ENCODE assay signal across 13 mouse cellular contexts in the genomic region with DNA sequence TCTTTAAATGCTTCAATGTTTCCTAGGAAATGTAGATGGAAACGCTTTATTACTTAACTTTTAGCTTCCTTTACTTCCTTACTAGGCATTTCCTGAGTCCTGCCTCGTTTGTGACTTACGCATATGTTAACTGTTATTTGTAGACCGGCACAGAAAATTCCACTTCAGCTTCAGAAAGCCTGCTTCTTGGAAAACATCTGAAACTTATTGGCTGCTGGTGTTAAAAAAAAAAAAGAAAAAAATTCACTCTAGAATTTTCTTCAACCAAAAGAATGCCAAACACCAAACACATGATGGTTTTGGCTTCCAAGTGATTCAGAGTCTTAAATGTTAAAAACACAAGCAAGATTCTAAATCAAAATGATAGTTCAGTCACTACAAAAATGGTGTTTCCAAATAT. TPM values are rescaled to one million over a fixed set of nuclear protein-coding genes. Genes with fewer than 3 reads are reported as not detected.
DNase-seq lines count a peak whose midpoint lies in the region; ATAC-seq lines count a peak whose summit lies in the region.
"Had no signal": no experiment of that assay in that cellular context is flagged by ENCODE, and none has a peak within 500 bp of the region (broad histone marks: within the 10 kb centered on the region; RNA-seq: fewer than 3 reads in every experiment).

No protein-coding gene starts in this region.

- no peak for DNase-seq in heart, adult 18-20 months
- no peak for DNase-seq in lung, postnatal 10 days
- no peak for DNase-seq in gastrocnemius, postnatal 36 days
- DNase-seq in cerebellum, adult 11 months, result no peak
- DNase-seq: cerebellum, adult 18-20 months; thymus, postnatal 4 days had no signal

- H3K36me3 ChIP-seq in heart, embryonic 14.5 days (ENCODE audit: control insufficient read depth, insufficient read depth, low read length), result no peaks in the 10 kb centered on the region
- no peaks in the 10 kb centered on the region for H3K36me3 ChIP-seq in lung, embryonic 16.5 days (ENCODE audit: control insufficient read depth, insufficient read depth, low read length)
- H3K36me3 ChIP-seq in intestine, embryonic 15.5 days, result no peaks in the 10 kb centered on the region
- H3K36me3 ChIP-seq in stomach, embryonic 16.5 days (ENCODE audit: control insufficient read depth, insufficient read depth, low read length), result no peaks in the 10 kb centered on the region
- H3K36me3 ChIP-seq: midbrain, embryonic 12.5 days had no signal

- no peak overlapping the region for H3K27ac ChIP-seq in heart, embryonic 14.5 days (replicated peaks in 1 of 2; ENCODE audit: control insufficient read depth in 1 of 2, insufficient read depth in 1 of 2, low read depth in 2 of 2, low read length in 2 of 2)
- H3K27ac ChIP-seq in lung, embryonic 16.5 days (ENCODE audit: low read length), result no peak overlapping the region
- H3K27ac ChIP-seq in intestine, embryonic 15.5 days, result no peak overlapping the region
- no peak overlapping the region for H3K27ac ChIP-seq in stomach, embryonic 16.5 days (ENCODE audit: low read length)
- H3K27ac ChIP-seq: hindbrain, postnatal 0 days; midbrain, embryonic 12.5 days had no signal

- 68% methylated on average over 4 of the region's 4 CpGs for WGBS in heart, embryonic 14.5 days
- 54% methylated on average over 4 of the region's 4 CpGs for WGBS in lung, embryonic 16.5 days
- 57% methylated on average over 4 of the region's 4 CpGs for WGBS in intestine, embryonic 15.5 days
- 63% methylated on average over 4 of the region's 4 CpGs for WGBS in stomach, embryonic 16.5 days

- no peak overlapping the region for H3K4me3 ChIP-seq in heart, embryonic 14.5 days (ENCODE audit: control insufficient read depth in 1 of 2, insufficient read depth in 1 of 2, low read depth in 1 of 2, low read length in 2 of 2)
- H3K4me3 ChIP-seq in lung, embryonic 16.5 days (ENCODE audit: low read length), result peak overlapping the region; percentile 33; the same call in 1 of the 2 replicates
- H3K4me3 ChIP-seq in intestine, embryonic 15.5 days (replicated peaks), result peak overlapping the region; percentile 15
- peak overlapping the region; percentile 39 for H3K4me3 ChIP-seq in stomach, embryonic 16.5 days (replicated peaks; ENCODE audit: low read length)
- H3K4me3 ChIP-seq: midbrain, embryonic 12.5 days had no signal

- H3K4me1 ChIP-seq in heart, embryonic 14.5 days (ENCODE audit: control insufficient read depth in 2 of 2, insufficient read depth in 2 of 2, low read length in 2 of 2), result no peaks in the 10 kb centered on the region; a peak in 1 of 4 replicates
- H3K4me1 ChIP-seq in lung, embryonic 16.5 days (replicated peaks; ENCODE audit: control insufficient read depth, insufficient read depth, low read length), result 0 out of 2 replicates have a peak, but pooled peaks cover 2% of the 10 kb centered on the region
- no peaks in the 10 kb centered on the region for H3K4me1 ChIP-seq in intestine, embryonic 15.5 days (replicated peaks)
- H3K4me1 ChIP-seq in stomach, embryonic 16.5 days (ENCODE audit: control insufficient read depth, insufficient read depth, low read length), result no peaks in the 10 kb centered on the region

- peak overlapping the region; percentile 84; the same call in 1 of the 2 replicates for H3K4me2 ChIP-seq in heart, embryonic 14.5 days (ENCODE audit: low read length)
- H3K4me2 ChIP-seq in lung, embryonic 16.5 days (ENCODE audit: low read depth, low read length), result peak overlapping the region; percentile 54
- H3K4me2 ChIP-seq in intestine, embryonic 15.5 days (replicated peaks), result peak overlapping the region; percentile 47
- peak overlapping the region; percentile 92 for H3K4me2 ChIP-seq in stomach, embryonic 16.5 days (ENCODE audit: low read depth, low read length)
- H3K4me2 ChIP-seq: midbrain, embryonic 12.5 days had no signal

- intact Hi-C loops in gastrocnemius, postnatal 36 days (cut with DNase I), result no loop called here

- ATAC-seq in heart, embryonic 14.5 days (ENCODE audit: insufficient number of reproducible peaks, insufficient read depth, low FRiP score, low read depth), result no peak
- no peak for ATAC-seq in lung, embryonic 16.5 days (ENCODE audit: low read depth)
- no peak for ATAC-seq in intestine, embryonic 15.5 days
- no peak for ATAC-seq in stomach, embryonic 16.5 days (ENCODE audit: insufficient read depth, low FRiP score)
- ATAC-seq: hindbrain, postnatal 0 days had no signal

- H3K9me3 ChIP-seq in heart, embryonic 14.5 days (ENCODE audit: control insufficient read depth, low read length), result no peaks in the 10 kb centered on the region
- H3K9me3 ChIP-seq in lung, embryonic 16.5 days (ENCODE audit: control insufficient read depth, low read length), result no peaks in the 10 kb centered on the region
- no peaks in the 10 kb centered on the region for H3K9me3 ChIP-seq in intestine, embryonic 15.5 days
- no peaks in the 10 kb centered on the region for H3K9me3 ChIP-seq in stomach, embryonic 16.5 days (replicated peaks; ENCODE audit: control insufficient read depth, low read length)
- H3K9me3 ChIP-seq: midbrain, embryonic 12.5 days had no signal

- H3K9ac ChIP-seq in heart, embryonic 14.5 days (ENCODE audit: low read length), result no peak overlapping the region
- 0 out of 2 replicates have a peak overlapping the region, but pooled peaks have one; percentile 20 for H3K9ac ChIP-seq in lung, embryonic 16.5 days (ENCODE audit: low read length)
- H3K9ac ChIP-seq in intestine, embryonic 15.5 days, result no peak overlapping the region
- H3K9ac ChIP-seq in stomach, embryonic 16.5 days (ENCODE audit: low read length), result no peak overlapping the region
- H3K9ac ChIP-seq: midbrain, embryonic 12.5 days had no signal

- H3K27me3 ChIP-seq in heart, embryonic 14.5 days (ENCODE audit: control insufficient read depth, insufficient read depth, low read length), result no peaks in the 10 kb centered on the region
- H3K27me3 ChIP-seq in lung, embryonic 16.5 days (ENCODE audit: control insufficient read depth, insufficient read depth, low read depth, low read length), result no peaks in the 10 kb centered on the region
- no peaks in the 10 kb centered on the region for H3K27me3 ChIP-seq in intestine, embryonic 15.5 days (replicated peaks)
- no peaks in the 10 kb centered on the region for H3K27me3 ChIP-seq in stomach, embryonic 16.5 days (ENCODE audit: control insufficient read depth, insufficient read depth, low read length)

RNA-seq across cellular contexts. Expression of a gene that starts 3.4 kb away (rescaled TPM):
- polyA plus RNA-seq in heart, embryonic 14.5 days (2014; fragmentation: Nextera tagmentation; extraction: Ambion mirVana), result 5.5 and 6.9 TPM in 2 replicates
- total RNA-seq in heart, adult 18-20 months (2021), result 10 to 100 TPM; 22.8 to 24.3 TPM
- 21.9 and 22.1 TPM in 2 replicates for polyA plus RNA-seq in lung, embryonic 16.5 days (2015; fragmentation: Nextera tagmentation; extraction: Ambion mirVana)
- 19.5 and 20.7 TPM in 2 replicates for polyA plus RNA-seq in intestine, embryonic 15.5 days (2015; fragmentation: Nextera tagmentation; extraction: Ambion mirVana)
- polyA plus RNA-seq in stomach, embryonic 16.5 days (2015; fragmentation: Nextera tagmentation; extraction: Ambion mirVana), result 26.6 and 27.3 TPM in 2 replicates
- total RNA-seq in gastrocnemius, postnatal 36 days (2021), result 10 to 100 TPM; 19.0 to 22.7 TPM
- total RNA-seq: MEL had no signal

RNA-seq across cellular contexts. Expression of a gene that starts 39.7 kb away (rescaled TPM):
- 30.6 and 31.9 TPM in 2 replicates for polyA plus RNA-seq in heart, embryonic 14.5 days (2014; fragmentation: Nextera tagmentation; extraction: Ambion mirVana)
- 10 to 100 TPM; 13.9 to 14.8 TPM for total RNA-seq in heart, adult 18-20 months (2021)
- 58.0 and 64.2 TPM in 2 replicates for polyA plus RNA-seq in lung, embryonic 16.5 days (2015; fragmentation: Nextera tagmentation; extraction: Ambion mirVana)
- 41.5 and 52.6 TPM in 2 replicates for polyA plus RNA-seq in intestine, embryonic 15.5 days (2015; fragmentation: Nextera tagmentation; extraction: Ambion mirVana)
- polyA plus RNA-seq in stomach, embryonic 16.5 days (2015; fragmentation: Nextera tagmentation; extraction: Ambion mirVana), result 37.5 and 43.4 TPM in 2 replicates
- total RNA-seq in gastrocnemius, postnatal 36 days (2021), result 1 to 10 TPM; 7.5 to 8.8 TPM

Comparison
In these comparisons a context has a peak if more than half of its experiments do, and no peak if none do; other contexts are left out.
1. H3K4me3 ChIP-seq: peak in lung, embryonic 16.5 days (single experiment), intestine, embryonic 15.5 days (single experiment) and stomach, embryonic 16.5 days (single experiment); none in heart, embryonic 14.5 days (0 of 2).
2. Peak in every context shown above with its lines, with median percentiles within 50 percentile points of each other: H3K4me2 ChIP-seq.